In the genomic region with DNA sequence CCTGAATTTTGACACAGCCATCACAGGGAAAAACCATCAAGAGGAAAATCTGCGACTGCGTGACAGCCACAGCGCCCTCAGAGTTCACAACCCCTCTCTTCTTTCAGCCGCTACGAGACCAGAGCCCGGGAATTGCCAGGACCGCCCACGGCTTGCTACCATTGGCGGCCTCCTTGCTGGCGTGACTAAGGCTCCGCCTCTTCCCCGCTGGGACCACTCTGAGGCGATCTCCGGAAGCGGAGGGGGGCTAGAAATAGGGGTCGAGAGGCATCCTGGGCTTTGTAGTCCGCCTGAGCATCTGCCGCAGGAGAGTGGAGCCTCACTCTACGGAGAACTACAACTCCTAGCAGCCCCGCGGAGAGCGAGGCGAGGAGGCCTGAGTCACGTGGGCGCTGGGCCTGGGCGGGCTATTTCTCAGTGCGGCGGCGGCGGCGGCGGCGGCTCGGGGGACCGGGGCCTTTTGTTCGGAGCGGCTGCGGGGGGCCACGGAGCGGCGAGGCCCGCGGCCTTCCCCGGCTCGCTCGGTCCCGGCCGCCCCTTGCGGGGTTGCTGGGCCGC, we compare ENCODE assay signal across 8 mouse cellular contexts. TPM values are rescaled to one million over a fixed set of nuclear protein-coding genes. Genes with fewer than 3 reads are reported as not detected.
DNase-seq lines count a peak whose midpoint lies in the region; ATAC-seq and TF ChIP-seq lines count a peak whose summit lies in the region.

A gene (plus strand): TSS at position 297 of the 558 bp plus-strand sequence.

- peak within 1 kb of the TSS; percentile 96 for H3K4me3 ChIP-seq in gastrocnemius, adult 2 months
- peak within 1 kb of the TSS; percentile 83 for H3K4me3 ChIP-seq in hindbrain, postnatal 0 days (ENCODE audit: low read length)
- H3K4me3 ChIP-seq in left cerebral cortex, adult 2 months: peak within 1 kb of the TSS; percentile 98

- H3K27me3 ChIP-seq in hindbrain, postnatal 0 days (ENCODE audit: insufficient read depth, low read length): no peaks in the 10 kb centered on the region

- WGBS in hindbrain, postnatal 0 days: 1% methylated on average over 39 of the region's 50 CpGs

- H3K36me3 ChIP-seq in hindbrain, postnatal 0 days (ENCODE audit: insufficient read depth, low read length): no peaks in the 10 kb centered on the region

- intact Hi-C loops in gastrocnemius, adult 2 months (cut with DNase I): loop anchor here (5.0 kb wide), 1 partner anchor 63 kb away; a partner anchor contains a TSS
- intact Hi-C loops in left cerebral cortex, adult 2 months (cut with DNase I): loop anchor here (5.0 kb wide), 1 partner anchor 63 kb away; a partner anchor contains a TSS

- H3K9me3 ChIP-seq in hindbrain, postnatal 0 days (ENCODE audit: low read length): no peaks in the 10 kb centered on the region

- H3K4me1 ChIP-seq in hindbrain, postnatal 0 days (ENCODE audit: insufficient read depth, low read length): 0 out of 2 replicates have a peak, but pooled peaks cover 9% of the 10 kb centered on the region

- peak within 1 kb of the TSS; percentile 97 for H3K9ac ChIP-seq in hindbrain, postnatal 0 days (replicated peaks; ENCODE audit: low read length)

- peak; percentile 98 for ATAC-seq in common myeloid progenitor, adult 5-6 weeks (replicated peaks; ENCODE audit: low read depth, poor library complexity, severe bottlenecking)
- peak; percentile 100 for ATAC-seq in hindbrain, postnatal 0 days
- ATAC-seq in megakaryocyte, adult 5-6 weeks (ENCODE audit: poor library complexity, severe bottlenecking): peak; percentile 96

- peak within 1 kb of the TSS; percentile 78 for H3K4me2 ChIP-seq in hindbrain, postnatal 0 days (ENCODE audit: low read depth, low read length)

- H3K27ac ChIP-seq in gastrocnemius, adult 2 months: peak within 1 kb of the TSS; percentile 97
- peak within 1 kb of the TSS; percentile 95 for H3K27ac ChIP-seq in hindbrain, postnatal 0 days
- H3K27ac ChIP-seq in left cerebral cortex, adult 2 months: peak within 1 kb of the TSS; percentile 96

- peak; percentile 99 for DNase-seq in ZHBTc4 (ENCODE audit: low read depth, low spot score)
- peak; percentile 98 for DNase-seq in gastrocnemius, adult 2 months
- DNase-seq in hindbrain, postnatal 0 days (ENCODE audit: low spot score): peak; percentile 100
- peak; percentile 95 to 97 for DNase-seq in left cerebral cortex, adult 2 months (ENCODE audit: extremely low spot score in 1 of 2, low spot score in 2 of 2)
- peak; percentile 97 to 98 for DNase-seq in right cerebral cortex, adult 2 months (ENCODE audit: low spot score in 2 of 2)
- peak; percentile 96 for DNase-seq in urinary bladder, postnatal 14 days (ENCODE audit: low spot score)

- TF ChIP-seq CTCF in gastrocnemius, adult 2 months (IDR thresholded peaks at IDR 0.05): no peak
- peak; percentile 39; the same call in 1 of the 2 replicates for TF ChIP-seq CTCF in hindbrain, postnatal 0 days (IDR thresholded peaks at IDR 0.05; ENCODE audit: low read depth)
- no peak for TF ChIP-seq CTCF in left cerebral cortex, adult 2 months (IDR thresholded peaks at IDR 0.05)

RNA-seq across cellular contexts. Expression of the gene that starts here (rescaled TPM):
- total RNA-seq in common myeloid progenitor, adult 5-6 weeks (2017): 32.2 and 35.9 TPM in 2 replicates
- 10 to 100 TPM; 18.3 to 20.5 TPM for total RNA-seq in gastrocnemius, adult 2 months (2021)
- total RNA-seq in hindbrain, postnatal 0 days (2014; rRNA removed): 62.5 and 68.7 TPM in 2 replicates
- polyA plus RNA-seq in hindbrain, postnatal 0 days (2015; fragmentation: Nextera tagmentation; extraction: Ambion mirVana): 13.3 and 13.6 TPM in 2 replicates
- total RNA-seq in left cerebral cortex, adult 2 months (2021): 10 to 100 TPM; 33.6 to 36.1 TPM
- 27.8 and 29.3 TPM in 2 replicates for total RNA-seq in megakaryocyte, adult 5-6 weeks (2015)
- total RNA-seq in megakaryocyte, adult 5-6 weeks (2017): 50.2 and 51.9 TPM in 2 replicates

Comparison
In these comparisons a context has a peak if more than half of its experiments do, and no peak if none do; other contexts are left out.
1. Peak in every context shown above with its lines: DNase-seq, ATAC-seq, H3K4me3 ChIP-seq and H3K27ac ChIP-seq.